Mouse (Mus musculus): ENCODE results near the gene Ncoa6.

Gene Ncoa6

GRCm38 (mm10) chr2:155367635-155368284, 105.9 kb downstream of the Ncoa6 start:
- no peak for DNase-seq (ENCODE audit: low read depth, low spot score)

- peak; percentile 44 for DNase-seq (ENCODE audit: low read depth, low spot score)
Observed at GRCm38 (mm10) chr2:155357686-155358399, 115.9 kb downstream of the Ncoa6 start.

GRCm38 (mm10) chr2:155356971-155357591, 116.6 kb downstream of the Ncoa6 start, which contains the start of gene Pigu:
Pigu (minus strand) TSS chr2:155357430.
- peak; percentile 98 for DNase-seq (ENCODE audit: low read depth, low spot score)

- DNase-seq (ENCODE audit: low read depth, low spot score): no peak
Observed at GRCm38 (mm10) chr2:155354402-155354801, 119.3 kb downstream of the Ncoa6 start.

GRCm38 (mm10) chr2:155346670-155347069, 127.0 kb downstream of the Ncoa6 start:
- no peak for DNase-seq (ENCODE audit: low read depth, low spot score)

Measured in telencephalon, adult 2 months (tissue).